Mouse (Mus musculus) megakaryocyte, embryonic 14.5 days (primary cell): ENCODE results near the gene Myom3.

ENCODE experiments used
- FLI1 ChIP-seq: IDR thresholded peaks from 2 replicates; pipeline ENCODE4 v1.6.1; 2012; ENCODE audit warnings: low read length, inconsistent platforms, mixed read lengths
- GATA1 ChIP-seq: IDR thresholded peaks from 3 replicates; pipeline ENCODE4 v1.6.1; 2012; ENCODE audit warnings: mixed read lengths, low read length, inconsistent platforms, borderline replicate concordance

GRCm38 (mm10) chr4:135797931-135798330 is 38.4 kb downstream of the Myom3 start:
- TF ChIP-seq GATA1 (no peak), FLI1 (no peak)
